Mouse (Mus musculus): Measurements from ENCODE around the gene Il1r1.

DNA sequence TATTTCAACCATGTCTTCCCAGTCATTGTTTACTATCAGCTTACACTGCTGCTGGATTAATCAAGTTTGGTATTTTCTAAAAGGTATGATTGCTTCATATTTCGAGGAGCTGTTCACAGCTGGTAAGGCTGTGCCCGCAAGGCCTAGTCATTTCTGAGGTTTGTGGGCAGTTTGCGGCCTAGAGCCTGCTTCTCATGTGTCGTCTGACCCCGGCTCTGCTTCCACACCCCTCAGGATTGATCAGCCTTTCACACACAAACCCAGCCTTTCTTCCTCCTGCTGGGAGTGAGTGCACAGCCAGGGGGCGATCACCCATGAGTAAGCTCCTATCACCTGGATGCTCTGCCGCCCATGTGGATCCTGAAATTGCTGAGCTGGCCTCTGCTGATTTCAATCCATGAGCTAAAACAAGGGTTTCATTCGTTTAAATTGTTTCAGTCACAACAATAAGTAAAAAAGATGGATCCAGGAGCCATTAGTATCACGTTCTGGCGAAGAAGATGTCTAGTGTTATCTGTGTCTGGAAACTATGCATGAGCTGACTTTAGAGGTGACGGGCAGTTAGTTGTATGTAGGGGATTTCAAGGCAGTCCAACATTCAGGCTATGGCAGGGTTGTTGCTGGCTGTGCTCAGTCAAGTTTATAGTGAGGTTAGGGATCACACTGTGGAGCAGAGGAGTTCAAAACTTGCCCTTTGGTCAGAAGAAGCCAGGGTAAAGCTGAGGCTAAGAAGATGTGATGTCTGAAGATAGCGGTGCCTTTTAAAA is 65.8 kb downstream of the Il1r1 start:
- peak; percentile 49 for TF ChIP-seq CTCF (IDR thresholded peaks at IDR 0.05; ENCODE audit: low read depth, low read length)
- no peak for TF ChIP-seq EP300 (IDR thresholded peaks at IDR 0.05; ENCODE audit: insufficient read depth, low read depth, low read length)

All from ES-Bruce4 (cell line).